Mouse (Mus musculus): ENCODE measurements around the gene Trpv2. TPM values are rescaled to one million over a fixed set of nuclear protein-coding genes. Genes with fewer than 3 reads are reported as not detected.
A peak's percentile ranks its signal among the peaks of the same experiment; 100 is the strongest.

The Trpv2 gene
- polyA plus RNA-seq, 1 experiment from 2014 or later = 0.69 TPM

DNA sequence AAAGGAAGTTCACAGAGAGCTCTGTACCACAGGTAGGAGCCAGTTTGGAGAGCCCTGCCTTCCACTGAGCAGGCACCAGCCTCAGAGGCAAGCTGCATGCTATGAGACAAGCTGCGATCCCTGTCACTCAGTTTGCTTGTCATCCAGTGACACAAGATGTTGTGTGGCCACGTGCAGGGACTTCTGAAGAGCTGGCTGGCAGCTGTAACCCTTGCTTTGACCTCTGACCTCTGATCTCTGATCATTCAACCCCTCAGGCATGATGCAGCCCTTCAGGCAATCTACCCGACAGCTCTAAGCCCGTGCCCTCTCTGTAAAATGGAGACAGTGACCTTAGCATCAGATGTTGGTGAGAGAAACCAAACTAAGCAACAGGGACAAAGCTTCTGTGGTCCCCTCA is 48.6 kb downstream of the Trpv2 start:
- WGBS = 38% methylated on average over 4 of the region's 4 CpGs
- Histone ChIP-seq H3K27ac (replicated peaks; ENCODE audit: low read depth, low read length) (no peak overlapping the region), H3K4me1 (ENCODE audit: control insufficient read depth, insufficient read depth, low read length) (peaks cover 28% of the 10 kb centered on the region), H3K4me3 (ENCODE audit: low read depth, low read length) (no peak overlapping the region), H3K9ac (ENCODE audit: low read length) (no peak overlapping the region), H3K27me3 (ENCODE audit: control insufficient read depth, insufficient read depth, low read length) (no peaks in the 10 kb centered on the region), H3K4me2 (ENCODE audit: low read depth, severe bottlenecking) (no peak overlapping the region), H3K9me3 (ENCODE audit: control insufficient read depth, low read length) (no peaks in the 10 kb centered on the region), H3K36me3 (ENCODE audit: control insufficient read depth, insufficient read depth, low read length) (no peaks in the 10 kb centered on the region; the same call in 1 of the 2 replicates)
- no peak for ATAC-seq (ENCODE audit: insufficient number of reproducible peaks, low FRiP score, low TSS enrichment, low read depth)
- no peak for DNase-seq (ENCODE audit: low spot score)

DNA sequence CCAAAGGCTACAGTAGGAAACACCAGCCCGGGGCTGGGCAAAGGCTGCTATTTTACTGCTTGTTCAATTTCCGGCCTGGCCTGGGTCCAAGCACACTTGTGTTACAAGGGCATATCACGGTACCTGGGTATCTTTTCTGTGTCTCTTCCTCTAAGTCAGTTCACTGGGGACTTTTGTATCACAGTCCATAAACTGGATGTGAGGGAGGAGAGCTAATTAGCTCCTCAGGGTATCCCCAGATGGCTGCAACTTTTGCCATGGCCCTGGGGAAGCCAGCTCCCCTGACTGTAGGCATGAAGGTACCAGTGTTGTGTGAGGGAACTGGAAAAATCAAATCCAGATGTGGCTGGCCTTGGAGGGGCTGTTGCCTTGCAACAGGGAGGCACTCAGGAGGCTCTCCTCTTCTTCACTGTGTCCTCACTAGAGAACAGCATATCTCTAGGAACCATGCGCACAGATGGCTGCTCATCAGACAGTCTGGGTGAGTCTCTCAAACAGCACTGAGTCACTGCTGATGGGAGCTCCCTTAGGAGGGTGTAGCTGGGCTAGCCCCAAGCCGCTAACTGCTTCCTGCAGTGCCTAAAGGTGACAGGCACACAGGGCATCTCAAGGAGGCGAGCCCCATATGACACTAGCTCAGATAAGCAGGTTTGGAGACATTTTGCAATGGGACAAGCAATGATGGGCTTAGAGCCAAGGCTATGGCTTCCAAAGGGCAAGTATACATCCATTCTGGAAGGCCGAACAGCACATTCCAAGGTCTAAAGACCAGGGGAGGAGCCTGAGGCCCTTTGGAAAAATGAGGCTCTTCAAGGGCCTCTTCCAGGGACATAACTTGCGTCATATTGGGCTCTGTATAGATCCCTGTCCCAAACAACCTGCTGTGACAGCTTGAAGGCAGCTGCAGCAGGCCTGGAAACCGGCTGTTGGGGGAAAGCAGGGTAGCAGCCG is 50.3 kb downstream of the Trpv2 start:
- no peaks in the 10 kb centered on the region for H3K36me3 ChIP-seq (ENCODE audit: control insufficient read depth, insufficient read depth, low read length)
- H3K9me3 ChIP-seq (ENCODE audit: control insufficient read depth, low read length) = no peaks in the 10 kb centered on the region
- H3K27ac ChIP-seq (replicated peaks; ENCODE audit: low read depth, low read length) = peak overlapping the region; percentile 92
- DNase-seq (ENCODE audit: low spot score) (peak; percentile 81), ATAC-seq (ENCODE audit: insufficient number of reproducible peaks, low FRiP score, low TSS enrichment, low read depth) (peak; percentile 48)
- no peaks in the 10 kb centered on the region for H3K27me3 ChIP-seq (ENCODE audit: control insufficient read depth, insufficient read depth, low read length)
- 26% methylated on average over 10 of the region's 10 CpGs for WGBS
- peaks cover 44% of the 10 kb centered on the region for H3K4me1 ChIP-seq (ENCODE audit: control insufficient read depth, insufficient read depth, low read length)
- peak overlapping the region; percentile 0 for H3K9ac ChIP-seq (ENCODE audit: low read length)
- H3K4me3 ChIP-seq (ENCODE audit: low read depth, low read length) = no peak overlapping the region
- H3K4me2 ChIP-seq (ENCODE audit: low read depth, severe bottlenecking) = peak overlapping the region; percentile 26

DNA sequence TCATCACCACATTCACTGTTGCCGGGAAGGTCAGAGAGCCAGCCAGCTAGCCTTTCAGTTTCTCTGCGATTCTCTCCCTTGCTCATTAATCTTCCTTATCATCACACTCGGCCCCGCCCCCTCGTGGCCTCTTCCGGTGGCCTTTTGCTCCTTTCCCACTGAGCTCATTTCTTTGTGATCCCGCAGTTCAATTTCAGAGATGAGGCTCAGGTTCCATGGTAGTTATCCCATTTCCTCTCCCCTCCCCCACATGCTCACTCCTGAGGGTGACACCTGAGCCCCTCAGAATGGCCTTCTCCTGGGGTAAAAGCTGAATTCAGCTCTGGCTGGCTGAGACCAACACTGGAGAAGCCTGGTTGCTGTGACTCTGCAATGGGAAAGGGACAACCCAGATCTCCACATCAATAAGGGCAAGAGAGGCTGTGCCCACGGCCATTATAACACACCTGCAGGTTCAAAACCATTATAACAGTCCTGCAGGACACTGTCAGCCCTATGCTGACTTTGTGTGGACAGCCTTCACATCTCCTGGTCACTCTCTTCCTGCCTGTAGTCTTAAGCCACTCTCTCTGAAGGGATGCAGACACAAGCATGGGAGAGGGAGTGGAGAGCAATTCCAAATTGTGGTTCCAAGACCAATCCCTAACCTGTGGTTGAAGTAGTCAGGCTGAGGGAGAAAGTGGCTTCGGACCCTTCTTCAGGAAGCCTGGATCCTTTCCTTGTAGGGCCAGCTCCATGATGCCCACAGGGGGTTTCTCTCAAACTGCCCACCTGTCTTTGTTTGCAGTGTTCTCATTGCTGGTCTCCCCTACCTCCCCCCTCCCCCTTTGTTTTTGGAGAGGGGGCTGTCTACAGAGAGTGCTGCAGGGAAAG is 55.3 kb downstream of the Trpv2 start:
- H3K9ac ChIP-seq (ENCODE audit: low read length) = peak overlapping the region; percentile 56
- H3K27me3 ChIP-seq (ENCODE audit: control insufficient read depth, insufficient read depth, low read length) = no peaks in the 10 kb centered on the region
- H3K4me3 ChIP-seq (ENCODE audit: low read depth, low read length) = no peak overlapping the region; the same call in 1 of the 2 replicates
- DNase-seq (ENCODE audit: low spot score) (peak; percentile 74), ATAC-seq (ENCODE audit: insufficient number of reproducible peaks, low FRiP score, low TSS enrichment, low read depth) (0 out of 2 replicates have a peak, but pooled peaks have one; percentile 13)
- H3K27ac ChIP-seq (replicated peaks; ENCODE audit: low read depth, low read length) = peak overlapping the region; percentile 87
- under 1% methylated on average over 9 of the region's 9 CpGs for WGBS
- H3K4me2 ChIP-seq (ENCODE audit: low read depth, severe bottlenecking) = peak overlapping the region; percentile 51
- H3K36me3 ChIP-seq (ENCODE audit: control insufficient read depth, insufficient read depth, low read length) = no peaks in the 10 kb centered on the region
- H3K4me1 ChIP-seq (ENCODE audit: control insufficient read depth, insufficient read depth, low read length) = peaks cover 49% of the 10 kb centered on the region
- no peaks in the 10 kb centered on the region for H3K9me3 ChIP-seq (ENCODE audit: control insufficient read depth, low read length)

DNA sequence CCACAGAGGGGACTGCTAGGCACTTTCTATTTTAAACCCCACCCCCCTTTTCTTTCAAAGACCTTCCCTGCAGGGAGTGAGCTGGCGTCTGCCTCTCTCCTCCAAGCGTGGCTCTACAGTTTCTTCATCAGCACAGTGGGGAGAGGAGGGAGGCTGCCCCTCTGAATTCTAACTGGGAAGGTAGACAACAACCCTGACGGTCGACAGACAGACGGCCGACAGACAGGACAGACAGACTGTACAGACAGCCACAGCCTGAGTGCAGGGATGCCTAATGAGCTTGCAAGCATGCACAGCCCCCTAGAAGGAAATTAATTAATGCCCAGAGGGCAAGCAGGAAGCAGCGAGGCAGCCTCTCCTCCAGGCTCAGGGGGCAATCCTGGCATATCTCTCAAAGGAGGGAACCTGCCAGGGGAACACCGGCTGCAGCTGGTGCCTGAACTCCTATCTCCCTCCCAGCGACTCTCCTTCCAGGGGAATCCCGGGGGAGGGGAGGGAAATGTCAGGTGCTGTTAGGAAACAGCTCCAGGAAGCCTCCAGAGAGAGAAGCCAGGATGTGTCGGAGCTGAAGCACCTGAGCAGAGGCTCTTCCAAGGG is 56.0 kb downstream of the Trpv2 start:
- Histone ChIP-seq H3K27me3 (ENCODE audit: control insufficient read depth, insufficient read depth, low read length) (no peaks in the 10 kb centered on the region), H3K9me3 (ENCODE audit: control insufficient read depth, low read length) (no peaks in the 10 kb centered on the region), H3K4me2 (ENCODE audit: low read depth, severe bottlenecking) (peak overlapping the region; percentile 51), H3K27ac (replicated peaks; ENCODE audit: low read depth, low read length) (peak overlapping the region; percentile 87), H3K9ac (ENCODE audit: low read length) (peak overlapping the region; percentile 56), H3K4me1 (ENCODE audit: control insufficient read depth, insufficient read depth, low read length) (peaks cover 42% of the 10 kb centered on the region), H3K4me3 (ENCODE audit: low read depth, low read length) (no peak overlapping the region; the same call in 1 of the 2 replicates), H3K36me3 (ENCODE audit: control insufficient read depth, insufficient read depth, low read length) (no peaks in the 10 kb centered on the region)
- under 1% methylated on average over 11 of the region's 11 CpGs for WGBS
- DNase-seq (ENCODE audit: low spot score) (peak; percentile 53), ATAC-seq (ENCODE audit: insufficient number of reproducible peaks, low FRiP score, low TSS enrichment, low read depth) (0 out of 2 replicates have a peak, but pooled peaks have one; percentile 22)

DNA sequence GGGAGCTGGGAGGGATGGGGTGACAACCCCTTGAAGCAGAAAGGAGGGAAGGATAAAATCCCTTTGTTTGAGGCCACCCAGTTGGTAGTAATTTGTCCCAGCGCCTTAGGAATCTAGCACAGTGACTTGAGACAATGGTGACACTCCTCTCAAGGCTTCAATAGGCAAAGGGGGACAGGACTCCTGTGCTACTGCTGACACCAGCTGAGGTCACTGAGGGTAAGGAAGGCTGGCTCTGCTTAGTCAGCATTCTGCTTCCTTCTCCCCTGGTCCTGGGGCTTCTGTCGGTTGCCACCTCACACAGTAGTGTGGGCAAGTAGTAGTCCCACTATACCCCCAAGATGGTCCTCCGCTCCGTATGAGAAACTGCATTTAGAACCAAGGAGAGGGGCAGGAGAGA is 56.9 kb downstream of the Trpv2 start:
- Histone ChIP-seq H3K9ac (ENCODE audit: low read length) (0 out of 2 replicates have a peak overlapping the region, but pooled peaks have one; percentile 12), H3K4me3 (ENCODE audit: low read depth, low read length) (no peak overlapping the region), H3K36me3 (ENCODE audit: control insufficient read depth, insufficient read depth, low read length) (no peaks in the 10 kb centered on the region), H3K9me3 (ENCODE audit: control insufficient read depth, low read length) (no peaks in the 10 kb centered on the region), H3K27me3 (ENCODE audit: control insufficient read depth, insufficient read depth, low read length) (no peaks in the 10 kb centered on the region), H3K27ac (replicated peaks; ENCODE audit: low read depth, low read length) (0 out of 2 replicates have a peak overlapping the region, but pooled peaks have one; percentile 14), H3K4me2 (ENCODE audit: low read depth, severe bottlenecking) (no peak overlapping the region), H3K4me1 (ENCODE audit: control insufficient read depth, insufficient read depth, low read length) (peaks cover 38% of the 10 kb centered on the region)
- ATAC-seq (ENCODE audit: insufficient number of reproducible peaks, low FRiP score, low TSS enrichment, low read depth) (no peak), DNase-seq (ENCODE audit: low spot score) (no peak)
- 39% methylated on average over 4 of the region's 4 CpGs for WGBS

DNA sequence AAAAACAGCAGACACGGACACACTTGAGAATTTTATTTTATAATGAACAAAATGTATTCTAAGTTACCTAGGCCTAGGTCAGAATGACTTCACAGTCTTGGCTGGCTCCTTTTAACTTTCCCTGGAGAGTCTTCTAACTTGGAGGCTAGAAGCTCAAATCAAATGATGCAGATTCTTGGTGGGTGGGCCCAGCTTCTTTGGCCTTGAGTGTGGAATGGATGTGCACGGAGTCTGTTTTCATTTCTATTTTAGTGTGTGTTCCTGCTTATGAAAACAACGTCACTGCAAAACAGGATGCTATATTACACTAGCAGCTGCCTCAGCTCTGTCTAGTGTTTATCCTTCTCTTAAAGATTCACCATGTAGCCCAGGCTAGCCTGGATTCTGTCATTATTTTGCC is 61.1 kb downstream of the Trpv2 start:
- no peak overlapping the region for H3K27ac ChIP-seq (replicated peaks; ENCODE audit: low read depth, low read length)
- DNase-seq (ENCODE audit: low spot score) = no peak
- no peaks in the 10 kb centered on the region; the same call in 1 of the 2 replicates for H3K36me3 ChIP-seq (ENCODE audit: control insufficient read depth, insufficient read depth, low read length)
- H3K9me3 ChIP-seq (ENCODE audit: control insufficient read depth, low read length) = no peaks in the 10 kb centered on the region
- no peak overlapping the region for H3K4me2 ChIP-seq (ENCODE audit: low read depth, severe bottlenecking)
- no peak overlapping the region for H3K4me3 ChIP-seq (ENCODE audit: low read depth, low read length)
- no peak for ATAC-seq (ENCODE audit: insufficient number of reproducible peaks, low FRiP score, low TSS enrichment, low read depth)
- H3K9ac ChIP-seq (ENCODE audit: low read length) = no peak overlapping the region
- peaks cover 16% of the 10 kb centered on the region for H3K4me1 ChIP-seq (ENCODE audit: control insufficient read depth, insufficient read depth, low read length)
- H3K27me3 ChIP-seq (ENCODE audit: control insufficient read depth, insufficient read depth, low read length) = no peaks in the 10 kb centered on the region
- WGBS = 87% methylated on average over 3 of the region's 3 CpGs

DNA sequence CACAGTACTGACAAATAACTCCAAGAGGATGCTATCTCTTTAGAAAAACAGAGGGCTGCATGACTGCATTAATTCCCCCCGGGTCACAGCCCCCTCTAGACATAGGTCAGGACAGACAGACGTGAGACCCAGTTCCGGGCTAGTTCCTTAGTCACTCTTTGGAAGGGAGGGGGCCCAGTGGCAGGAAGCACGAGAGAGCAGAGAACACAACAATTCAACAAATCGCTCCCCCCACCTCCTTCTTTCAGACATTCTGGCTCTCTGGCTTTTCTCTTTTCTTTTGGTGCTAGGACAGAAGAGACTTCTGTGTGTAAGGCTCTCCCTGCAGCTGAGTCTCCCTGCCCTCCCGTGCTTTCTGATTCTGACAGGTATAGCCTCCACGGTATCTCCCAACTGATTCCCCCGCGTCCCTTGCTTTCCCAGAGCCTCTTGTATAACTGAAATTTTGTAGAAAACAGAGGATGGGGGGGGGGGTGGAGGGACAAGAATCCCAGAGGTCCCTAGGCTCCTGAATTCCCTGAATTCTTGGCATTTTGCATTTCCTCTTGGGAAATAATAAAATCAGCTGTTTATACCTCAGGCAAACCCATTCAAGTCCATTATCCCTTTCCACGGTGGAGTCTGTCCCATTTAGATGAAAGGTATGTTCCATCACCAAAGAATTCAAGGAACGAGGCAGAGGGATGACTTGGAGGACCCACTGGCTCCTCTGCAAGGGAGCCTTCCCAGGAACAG is 62.0 kb downstream of the Trpv2 start:
- Histone ChIP-seq H3K27ac (replicated peaks; ENCODE audit: low read depth, low read length) (no peak overlapping the region), H3K27me3 (ENCODE audit: control insufficient read depth, insufficient read depth, low read length) (no peaks in the 10 kb centered on the region), H3K4me2 (ENCODE audit: low read depth, severe bottlenecking) (no peak overlapping the region), H3K9ac (ENCODE audit: low read length) (no peak overlapping the region), H3K4me3 (ENCODE audit: low read depth, low read length) (no peak overlapping the region), H3K9me3 (ENCODE audit: control insufficient read depth, low read length) (no peaks in the 10 kb centered on the region), H3K36me3 (ENCODE audit: control insufficient read depth, insufficient read depth, low read length) (peaks cover 2% of the 10 kb centered on the region; the same call in 1 of the 2 replicates), H3K4me1 (ENCODE audit: control insufficient read depth, insufficient read depth, low read length) (peaks cover 9% of the 10 kb centered on the region)
- DNase-seq (ENCODE audit: low spot score) (no peak), ATAC-seq (ENCODE audit: insufficient number of reproducible peaks, low FRiP score, low TSS enrichment, low read depth) (no peak)
- WGBS = 71% methylated on average over 11 of the region's 11 CpGs

All from limb, embryonic 11.5 days (tissue).